Mouse (Mus musculus): Measurements from ENCODE around the gene Iqub.

- TF ChIP-seq CTCF (IDR thresholded peaks at IDR 0.05; ENCODE audit: control insufficient read depth, insufficient read depth, insufficient read length) (no peak), CEBPB (IDR thresholded peaks at IDR 0.05; ENCODE audit: low read depth) (no peak), MYOD1 (IDR thresholded peaks at IDR 0.05; ENCODE audit: control insufficient read depth, insufficient read length, low read depth) (no peak), MAX (IDR thresholded peaks at IDR 0.05) (no peak), USF1 (IDR thresholded peaks at IDR 0.05; ENCODE audit: low read depth) (no peak)
Observed at GRCm38 (mm10) chr6:24554427-24555086, 39.7 kb upstream of the Iqub start.

Data from C2C12 (cell line).